Mouse (Mus musculus) hindbrain, embryonic 13.5 days (tissue): ENCODE results near the gene Ccdc51. TPM values are rescaled to one million over a fixed set of nuclear protein-coding genes. Genes with fewer than 3 reads are reported as not detected.

Source experiments
- polyA plus RNA-seq: library from polyadenylated mRNA; unstranded; fragments of >200 nt; fragmentation: Nextera tagmentation; extraction: Ambion mirVana; gene quantifications from 2 replicates; pipeline ENCODE4 v1.2.1, GENCODE M21; 2015

The Ccdc51 gene
- polyA plus RNA-seq, 1 experiment from 2014 or later: 14.7 TPM

Other genes starting within 250 kb of the Ccdc51 start
- 15.1 and 16.1 TPM in 2 replicates for gene Slc26a6, start 229.2 kb upstream of the Ccdc51 start, polyA plus RNA-seq
- 0.32 and 0.72 TPM in 2 replicates for gene Tmem89, start 167.9 kb upstream of the Ccdc51 start, polyA plus RNA-seq
- gene Uqcrc1, start 145.9 kb upstream of the Ccdc51 start, polyA plus RNA-seq: 398 and 399 TPM in 2 replicates
- gene Col7a1, start 128.9 kb upstream of the Ccdc51 start, polyA plus RNA-seq: 1.1 and 1.7 TPM in 2 replicates
- gene Ucn2, start 96.5 kb upstream of the Ccdc51 start, polyA plus RNA-seq: not detected in 2 replicates
- gene Pfkfb4, start 90.7 kb upstream of the Ccdc51 start, polyA plus RNA-seq: 26.3 and 34.2 TPM in 2 replicates
- gene Shisa5, start 43.9 kb upstream of the Ccdc51 start, polyA plus RNA-seq: 64.6 and 66.2 TPM in 2 replicates
- 12.9 and 15.2 TPM in 2 replicates for gene Trex1, start 22.8 kb upstream of the Ccdc51 start, polyA plus RNA-seq
- gene Atrip, start 8.4 kb upstream of the Ccdc51 start, polyA plus RNA-seq: 27.8 and 32.4 TPM in 2 replicates
- gene Tma7, start 94 bp downstream of the Ccdc51 start, polyA plus RNA-seq: 741 and 764 TPM in 2 replicates
- gene Plxnb1, start 12.9 kb downstream of the Ccdc51 start, polyA plus RNA-seq: 22.5 and 27.2 TPM in 2 replicates
- gene Fbxw21, start 79.5 kb downstream of the Ccdc51 start, polyA plus RNA-seq: not detected in 2 replicates
- not detected in 2 replicates for gene Fbxw13, start 113.5 kb downstream of the Ccdc51 start, polyA plus RNA-seq
- not detected in 2 replicates for gene Fbxw20, start 152.3 kb downstream of the Ccdc51 start, polyA plus RNA-seq
- gene Fbxw14, start 205.2 kb downstream of the Ccdc51 start, polyA plus RNA-seq: not detected in 2 replicates